Mouse (Mus musculus): ENCODE measurements around the gene Pbx1. TPM values are rescaled to one million over a fixed set of nuclear protein-coding genes. Genes with fewer than 3 reads are reported as not detected.
A peak's percentile ranks its signal among the peaks of the same experiment; 100 is the strongest.

The Pbx1 gene
- polyA plus RNA-seq, 1 experiment from 2014 or later = 23.2 TPM

- TF ChIP-seq EP300 (optimal IDR thresholded peaks at IDR 0.05) = no peak
- no peak for TF ChIP-seq CTCF (IDR thresholded peaks at IDR 0.05; ENCODE audit: low read depth)
- Histone ChIP-seq H3K36me3 (ENCODE audit: control insufficient read depth, insufficient read depth, low read length) (no peaks in the 10 kb centered on the region), H3K27me3 (ENCODE audit: control insufficient read depth, insufficient read depth, low read length) (no peaks in the 10 kb centered on the region), H3K27ac (replicated peaks) (no peak overlapping the region), H3K4me1 (replicated peaks; ENCODE audit: control insufficient read depth, insufficient read depth) (peaks cover 3% of the 10 kb centered on the region; the same call in 1 of the 2 replicates), H3K4me2 (replicated peaks; ENCODE audit: low read depth) (no peak overlapping the region), H3K4me3 (ENCODE audit: low read depth, low read length) (no peak overlapping the region), H3K9me3 (ENCODE audit: control insufficient read depth, low read length) (no peaks in the 10 kb centered on the region), H3K9ac (ENCODE audit: low read length) (no peak overlapping the region)
- no peak for ATAC-seq (ENCODE audit: low FRiP score, low TSS enrichment)
- 91% methylated on average over 1 of the region's 1 CpGs for WGBS
- no peak for DNase-seq (ENCODE audit: low spot score)
Measured at GRCm38 (mm10) chr1:168293673-168294072, 138.4 kb downstream of the Pbx1 start.

- Histone ChIP-seq H3K4me3 (ENCODE audit: low read depth, low read length) (no peak overlapping the region), H3K4me1 (replicated peaks; ENCODE audit: control insufficient read depth, insufficient read depth) (peaks cover 3% of the 10 kb centered on the region; the same call in 1 of the 2 replicates), H3K9me3 (ENCODE audit: control insufficient read depth, low read length) (no peaks in the 10 kb centered on the region), H3K27me3 (ENCODE audit: control insufficient read depth, insufficient read depth, low read length) (no peaks in the 10 kb centered on the region), H3K9ac (ENCODE audit: low read length) (no peak overlapping the region), H3K27ac (replicated peaks) (no peak overlapping the region), H3K4me2 (replicated peaks; ENCODE audit: low read depth) (no peak overlapping the region), H3K36me3 (ENCODE audit: control insufficient read depth, insufficient read depth, low read length) (no peaks in the 10 kb centered on the region)
- DNase-seq (ENCODE audit: low spot score) (no peak), ATAC-seq (ENCODE audit: low FRiP score, low TSS enrichment) (no peak)
- 45% methylated on average over 9 of the region's 9 CpGs for WGBS
- TF ChIP-seq EP300 (optimal IDR thresholded peaks at IDR 0.05) (no peak), CTCF (IDR thresholded peaks at IDR 0.05; ENCODE audit: low read depth) (no peak)
Measured at GRCm38 (mm10) chr1:168292106-168292505, 140.0 kb downstream of the Pbx1 start.

- H3K4me2 ChIP-seq (replicated peaks; ENCODE audit: low read depth) = no peak overlapping the region
- H3K9ac ChIP-seq (ENCODE audit: low read length) = no peak overlapping the region
- H3K4me3 ChIP-seq (ENCODE audit: low read depth, low read length) = no peak overlapping the region
- H3K27ac ChIP-seq (replicated peaks) = 0 out of 2 replicates have a peak overlapping the region, but pooled peaks have one; percentile 40
- ATAC-seq (ENCODE audit: low FRiP score, low TSS enrichment) (no peak), DNase-seq (ENCODE audit: low spot score) (no peak)
- no peaks in the 10 kb centered on the region for H3K27me3 ChIP-seq (ENCODE audit: control insufficient read depth, insufficient read depth, low read length)
- H3K36me3 ChIP-seq (ENCODE audit: control insufficient read depth, insufficient read depth, low read length) = no peaks in the 10 kb centered on the region
- H3K9me3 ChIP-seq (ENCODE audit: control insufficient read depth, low read length) = no peaks in the 10 kb centered on the region
- H3K4me1 ChIP-seq (replicated peaks; ENCODE audit: control insufficient read depth, insufficient read depth) = peaks cover 3% of the 10 kb centered on the region; the same call in 1 of the 2 replicates
- 83% methylated on average over 6 of the region's 6 CpGs for WGBS
- no peak for TF ChIP-seq CTCF (IDR thresholded peaks at IDR 0.05; ENCODE audit: low read depth)
- no peak for TF ChIP-seq EP300 (optimal IDR thresholded peaks at IDR 0.05)
Measured at GRCm38 (mm10) chr1:168291643-168292040, 140.4 kb downstream of the Pbx1 start.

- Histone ChIP-seq H3K9ac (ENCODE audit: low read length) (no peak overlapping the region), H3K4me1 (replicated peaks; ENCODE audit: control insufficient read depth, insufficient read depth) (peaks cover 3% of the 10 kb centered on the region; the same call in 1 of the 2 replicates), H3K4me2 (replicated peaks; ENCODE audit: low read depth) (no peak overlapping the region), H3K36me3 (ENCODE audit: control insufficient read depth, insufficient read depth, low read length) (no peaks in the 10 kb centered on the region), H3K27me3 (ENCODE audit: control insufficient read depth, insufficient read depth, low read length) (no peaks in the 10 kb centered on the region), H3K9me3 (ENCODE audit: control insufficient read depth, low read length) (no peaks in the 10 kb centered on the region), H3K4me3 (ENCODE audit: low read depth, low read length) (no peak overlapping the region), H3K27ac (replicated peaks) (0 out of 2 replicates have a peak overlapping the region, but pooled peaks have one; percentile 40)
- TF ChIP-seq CTCF (IDR thresholded peaks at IDR 0.05; ENCODE audit: low read depth) = no peak
- TF ChIP-seq EP300 (optimal IDR thresholded peaks at IDR 0.05) = no peak
- ATAC-seq (ENCODE audit: low FRiP score, low TSS enrichment) = no peak
- WGBS = 50% methylated on average over 11 of the region's 11 CpGs
- DNase-seq (ENCODE audit: low spot score) = no peak
Measured at GRCm38 (mm10) chr1:168291001-168291642, 140.9 kb downstream of the Pbx1 start.

GRCm38 (mm10) chr1:168290236-168290985 is 141.7 kb downstream of the Pbx1 start:
- no peak for ATAC-seq (ENCODE audit: low FRiP score, low TSS enrichment)

More at GRCm38 (mm10) chr1:168290236-168290985, 141.7 kb downstream of the Pbx1 start:
- Histone ChIP-seq H3K4me1 (replicated peaks; ENCODE audit: control insufficient read depth, insufficient read depth) (peaks cover 3% of the 10 kb centered on the region; the same call in 1 of the 2 replicates), H3K9me3 (ENCODE audit: control insufficient read depth, low read length) (no peaks in the 10 kb centered on the region), H3K27me3 (ENCODE audit: control insufficient read depth, insufficient read depth, low read length) (no peaks in the 10 kb centered on the region), H3K36me3 (ENCODE audit: control insufficient read depth, insufficient read depth, low read length) (no peaks in the 10 kb centered on the region), H3K27ac (replicated peaks) (no peak overlapping the region), H3K4me3 (ENCODE audit: low read depth, low read length) (no peak overlapping the region), H3K4me2 (replicated peaks; ENCODE audit: low read depth) (no peak overlapping the region), H3K9ac (ENCODE audit: low read length) (no peak overlapping the region)
- no peak for DNase-seq (ENCODE audit: low spot score)
- WGBS = 83% methylated on average over 8 of the region's 8 CpGs
- TF ChIP-seq EP300 (optimal IDR thresholded peaks at IDR 0.05) = no peak
- TF ChIP-seq CTCF (IDR thresholded peaks at IDR 0.05; ENCODE audit: low read depth) = no peak
